Mouse (Mus musculus) olfactory bulb, adult 2 months (tissue): ENCODE results near the gene 4930595D18Rik. TPM values are rescaled to one million over a fixed set of nuclear protein-coding genes. Genes with fewer than 3 reads are reported as not detected.

Experiments
- H3K27ac ChIP-seq: fragments of 200-500 bp; 2 replicates; pipeline ENCODE4 v1.5.1; 2012; ENCODE audit warnings: low read depth, low read length; ENCODE audit not compliant: insufficient read depth
- H3K4me1 ChIP-seq: fragments of 200-500 bp; 2 replicates; pipeline ENCODE4 v1.6.1; 2012; ENCODE audit warnings: low read length; ENCODE audit not compliant: control insufficient read depth, insufficient read depth
- H3K4me3 ChIP-seq: fragments of 200-500 bp; 2 replicates; pipeline ENCODE4 v1.5.1; 2012; ENCODE audit warnings: mild to moderate bottlenecking, low read depth, low read length, moderate library complexity; ENCODE audit not compliant: insufficient read depth
- CTCF ChIP-seq: fragments of 200-500 bp; IDR thresholded peaks from 2 replicates; pipeline ENCODE4 v1.5.1; 2012; ENCODE audit warnings: low read depth, mild to moderate bottlenecking, low read length, moderate library complexity; ENCODE audit not compliant: insufficient read depth
- POLR2A ChIP-seq: fragments of 200-500 bp; IDR thresholded peaks from 2 replicates; pipeline ENCODE4 v1.6.1; 2012; ENCODE audit warnings: mild to moderate bottlenecking, low read depth, low read length, moderate library complexity; ENCODE audit not compliant: insufficient read depth
- WGBS: fragments of 180-500 bp; shearing (Covaris S2); methylation state at CpG from one replicate; pipeline ENCODE4 v1.1.7; 2018; 5-methylcytosine and 5-hydroxymethylcytosine counted together
- polyA plus RNA-seq: library from polyadenylated mRNA; stranded (reverse); fragments of >200 nt; gene quantifications from 2 replicates; pipeline ENCODE4 v1.2.4, GENCODE M21; 2012; ENCODE audit warnings: low replicate concordance; ENCODE audit not compliant: missing spikeins, insufficient read depth, insufficient read length

Gene 4930595D18Rik
- polyA plus RNA-seq, 1 experiment = not detected

DNA sequence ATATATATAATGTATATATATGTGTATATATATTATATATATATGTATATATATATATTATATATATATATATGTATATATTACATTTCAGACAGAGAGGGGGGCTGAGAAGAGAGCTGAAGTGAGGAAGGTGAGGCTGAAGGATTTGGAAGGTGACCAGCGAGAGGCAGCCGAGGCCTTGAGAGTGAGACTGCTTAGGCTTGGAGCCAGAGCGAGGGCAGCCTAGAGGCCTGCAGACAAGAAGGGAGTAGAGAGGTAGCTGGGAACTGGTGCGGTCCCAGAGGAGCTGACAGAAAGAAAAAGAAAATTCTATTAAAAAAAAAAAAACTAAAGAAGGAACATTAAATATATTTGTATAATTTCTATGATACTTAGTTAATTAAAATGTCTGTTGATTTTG lies 15.4 kb downstream of the 4930595D18Rik start:
- WGBS = 72% methylated on average over 4 of the region's 4 CpGs
- Histone ChIP-seq H3K4me3 (no peak overlapping the region), H3K27ac (no peak overlapping the region), H3K4me1 (peaks cover 16% of the 10 kb centered on the region)
- no peak for TF ChIP-seq CTCF
- no peak for TF ChIP-seq POLR2A

DNA sequence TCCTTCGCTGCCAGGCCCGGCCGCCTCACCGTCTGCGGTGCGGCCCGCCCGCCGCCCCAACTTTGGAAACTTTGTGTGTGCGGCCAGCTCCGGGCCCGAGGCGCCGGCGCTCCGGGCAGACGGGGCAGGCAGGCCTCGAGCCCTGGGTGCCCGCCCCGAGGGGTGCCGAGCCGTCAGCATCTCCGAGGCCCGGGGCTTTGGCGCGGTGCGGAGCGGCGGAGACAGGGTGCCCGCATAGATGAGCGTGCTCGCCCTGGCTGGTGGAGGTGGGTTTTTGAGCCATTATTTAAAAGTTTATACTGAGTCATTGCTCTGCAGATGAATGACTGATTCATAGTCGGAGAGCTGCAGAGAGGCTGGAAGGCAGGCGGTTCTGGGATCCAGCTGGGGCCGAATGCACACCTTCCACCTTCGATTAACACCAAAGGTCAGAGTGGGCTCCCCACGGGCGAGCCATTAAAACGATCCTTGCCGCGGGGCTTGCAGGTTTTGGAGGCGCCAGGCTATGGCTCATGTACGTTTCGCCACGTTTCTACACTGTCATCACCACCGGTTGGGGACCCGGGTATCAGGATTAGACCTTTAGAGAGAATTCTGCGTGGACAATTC lies 17.5 kb downstream of the 4930595D18Rik start:
- peaks cover 27% of the 10 kb centered on the region for H3K4me1 ChIP-seq
- peak overlapping the region; percentile 88 for H3K4me3 ChIP-seq
- H3K27ac ChIP-seq = no peak overlapping the region
- TF ChIP-seq CTCF = no peak
- TF ChIP-seq POLR2A = no peak
- WGBS = under 1% methylated on average over 48 of the region's 48 CpGs

DNA sequence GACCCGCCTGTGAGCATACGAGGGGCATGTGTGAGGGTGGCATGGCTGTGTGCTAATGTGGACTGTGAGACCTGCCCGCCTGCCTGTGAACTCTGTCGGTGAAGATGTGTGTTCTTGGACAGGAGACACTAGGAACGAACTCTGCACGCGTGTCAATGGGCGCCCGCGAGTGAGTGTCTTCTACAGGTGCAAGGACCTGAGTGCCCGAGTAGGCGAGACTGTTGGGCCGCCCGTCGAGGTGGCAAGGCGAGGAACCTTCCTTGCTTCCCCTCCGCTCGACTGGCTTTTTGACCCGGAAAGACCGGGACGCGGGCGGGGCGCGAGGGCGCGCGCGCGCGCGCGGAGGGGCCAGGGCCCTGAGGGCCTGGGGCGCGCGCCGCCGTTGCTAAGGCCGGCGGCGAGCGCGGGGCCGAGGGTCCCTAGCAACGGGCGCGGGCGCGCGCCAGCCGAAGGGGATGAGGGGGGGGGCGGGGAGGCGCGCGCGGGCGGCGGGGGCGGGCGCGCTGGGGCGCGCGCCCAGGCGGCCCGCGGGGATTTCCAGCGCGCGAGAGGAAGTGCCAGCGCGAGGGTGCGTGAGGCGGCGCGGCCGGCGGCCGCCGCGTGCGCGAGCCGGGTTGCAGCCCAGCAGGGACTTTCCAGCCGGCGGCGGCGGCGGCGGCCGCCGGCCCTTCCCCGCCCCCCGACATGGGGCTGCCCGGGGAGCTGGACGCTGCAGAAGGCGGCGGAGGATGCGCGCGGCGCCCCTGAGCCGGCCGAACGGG lies 18.3 kb downstream of the 4930595D18Rik start, which contains the start of gene Traf3:
TSS of gene Traf3 (plus strand) at position 540 of the 761 bp plus-strand sequence.
- TF ChIP-seq CTCF = no peak
- TF ChIP-seq POLR2A = 0 out of 2 replicates have a peak, but pooled peaks have one; percentile 31
- Histone ChIP-seq H3K27ac (peak within 1 kb of the TSS; percentile 22), H3K4me3 (peak within 1 kb of the TSS; percentile 88), H3K4me1 (peaks cover 28% of the 10 kb centered on the region)
- WGBS = 8% methylated on average over 75 of the region's 105 CpGs

DNA sequence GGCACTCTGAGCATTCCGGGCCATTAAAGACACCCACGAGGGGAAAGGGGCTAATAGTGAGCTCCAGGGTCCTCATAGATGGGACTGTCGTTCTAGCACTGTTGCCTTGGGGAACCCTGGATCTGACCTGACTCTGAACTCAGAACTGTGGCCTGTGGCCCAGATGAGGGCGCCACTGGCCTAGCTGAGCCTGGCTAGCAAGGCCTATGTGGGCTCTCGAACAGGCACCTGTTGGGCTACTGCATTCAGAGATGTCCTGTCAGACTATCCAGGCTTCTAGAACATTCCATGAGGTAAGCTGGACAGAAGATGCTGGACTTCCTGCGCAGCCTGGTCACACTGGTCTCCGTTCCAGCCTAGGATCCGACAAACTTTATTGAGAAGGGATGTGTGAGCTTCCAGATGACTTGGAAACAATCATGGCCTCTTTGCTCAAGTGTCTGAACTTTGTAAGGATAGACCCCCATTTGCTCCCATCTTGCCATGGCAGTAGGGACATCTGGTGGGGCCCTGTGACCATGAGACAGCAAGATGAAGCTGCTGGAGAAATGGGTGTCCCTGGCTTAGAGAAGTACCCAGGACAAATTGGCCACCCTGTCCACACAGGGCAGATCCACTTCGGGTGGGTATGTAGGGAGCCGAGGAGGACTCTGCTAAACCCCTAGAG lies 19.0 kb downstream of the 4930595D18Rik start:
- Histone ChIP-seq H3K4me3 (peak overlapping the region; percentile 88), H3K27ac (peak overlapping the region; percentile 22), H3K4me1 (peaks cover 28% of the 10 kb centered on the region)
- WGBS = 61% methylated on average over 10 of the region's 10 CpGs
- TF ChIP-seq POLR2A (no peak), CTCF (peak; percentile 10; the same call in 1 of the 2 replicates)

DNA sequence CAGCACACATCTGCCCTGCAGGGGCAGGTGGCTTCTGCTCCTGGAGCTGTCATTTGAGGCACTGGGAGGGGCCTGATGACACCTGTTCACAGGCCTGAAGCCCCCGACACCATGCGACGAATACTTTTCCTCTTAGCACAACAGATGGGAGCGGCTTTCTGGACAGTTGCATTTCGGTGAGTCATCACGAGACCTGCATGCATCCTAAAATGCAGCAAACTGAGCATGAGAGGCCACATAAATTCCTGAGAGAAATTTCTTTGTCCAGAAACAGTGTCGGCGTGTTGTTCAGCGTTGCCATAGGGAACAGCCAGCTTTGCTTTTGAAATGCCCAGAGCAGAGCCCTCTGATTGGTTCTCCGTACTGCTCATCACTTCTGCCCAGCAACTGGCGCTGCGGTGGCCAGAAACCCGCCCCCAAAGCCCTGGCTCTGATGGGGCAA lies 20.0 kb downstream of the 4930595D18Rik start:
- under 1% methylated on average over 13 of the region's 13 CpGs for WGBS
- peak overlapping the region; percentile 32 for H3K27ac ChIP-seq
- peak overlapping the region; percentile 45 for H3K4me3 ChIP-seq
- TF ChIP-seq CTCF (no peak), POLR2A (no peak)
- peaks cover 28% of the 10 kb centered on the region for H3K4me1 ChIP-seq

DNA sequence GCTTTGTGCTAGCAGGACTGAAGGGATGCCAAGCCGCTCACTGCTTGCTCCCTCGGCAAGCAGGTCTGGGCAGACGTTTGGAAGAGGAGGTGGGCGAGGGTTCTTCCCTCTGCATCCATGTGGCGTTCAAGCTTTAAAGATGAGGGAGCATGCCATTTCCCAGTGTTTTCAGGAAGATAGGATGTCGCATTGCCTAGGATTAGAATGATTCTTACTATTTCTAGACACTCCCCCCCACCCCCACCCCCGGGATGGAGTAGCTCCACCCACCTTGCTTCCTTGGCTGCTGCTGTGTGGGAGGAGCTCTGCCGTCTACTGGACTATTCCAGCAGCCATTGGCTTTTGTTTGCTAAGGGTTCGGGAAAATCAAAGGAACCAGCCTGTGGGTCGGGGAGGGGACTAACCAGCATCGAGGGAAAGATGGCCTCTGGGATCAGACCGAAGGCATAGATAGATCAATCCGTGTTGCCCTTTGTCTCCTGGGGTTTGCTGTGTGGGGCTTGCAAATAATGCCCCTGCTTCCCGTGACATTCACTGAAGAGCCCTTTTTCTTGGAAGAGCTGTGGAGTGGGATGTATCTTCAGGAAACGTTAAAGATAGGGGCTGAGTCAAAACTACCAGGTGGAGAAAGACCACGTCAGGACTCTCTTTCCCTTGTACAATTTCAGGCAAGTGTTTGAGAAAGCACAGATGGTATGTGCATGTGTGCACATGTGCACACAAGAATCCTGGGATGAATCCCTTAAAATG lies 21.8 kb downstream of the 4930595D18Rik start:
- Histone ChIP-seq H3K27ac (peak overlapping the region; percentile 73), H3K4me3 (peak overlapping the region; percentile 35), H3K4me1 (peaks cover 26% of the 10 kb centered on the region)
- WGBS = 3% methylated on average over 16 of the region's 16 CpGs
- TF ChIP-seq POLR2A (peak; percentile 22; the same call in 1 of the 2 replicates), CTCF (no peak)

DNA sequence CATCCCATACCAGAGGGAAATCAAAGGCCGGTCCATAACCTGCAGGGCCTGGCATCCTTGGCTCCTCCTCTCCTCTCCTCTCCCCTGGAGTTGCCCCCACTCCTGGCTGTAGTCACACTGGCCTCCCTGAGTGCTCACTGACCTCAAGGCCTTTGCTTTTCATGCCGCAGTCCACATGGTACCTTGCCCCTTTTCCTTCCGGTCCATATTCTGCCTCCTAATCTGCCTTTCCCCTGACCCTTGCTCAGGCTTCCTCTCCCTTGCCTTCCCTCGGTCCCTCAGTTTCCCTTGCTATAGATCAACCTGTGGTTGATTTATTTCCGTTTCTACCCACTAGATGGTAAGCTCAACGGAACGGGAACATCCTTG lies 22.4 kb downstream of the 4930595D18Rik start:
- Histone ChIP-seq H3K4me3 (peak overlapping the region; percentile 35; the same call in 1 of the 2 replicates), H3K4me1 (peaks cover 26% of the 10 kb centered on the region), H3K27ac (peak overlapping the region; percentile 52)
- 34% methylated on average over 7 of the region's 7 CpGs for WGBS
- TF ChIP-seq POLR2A = no peak
- no peak for TF ChIP-seq CTCF

DNA sequence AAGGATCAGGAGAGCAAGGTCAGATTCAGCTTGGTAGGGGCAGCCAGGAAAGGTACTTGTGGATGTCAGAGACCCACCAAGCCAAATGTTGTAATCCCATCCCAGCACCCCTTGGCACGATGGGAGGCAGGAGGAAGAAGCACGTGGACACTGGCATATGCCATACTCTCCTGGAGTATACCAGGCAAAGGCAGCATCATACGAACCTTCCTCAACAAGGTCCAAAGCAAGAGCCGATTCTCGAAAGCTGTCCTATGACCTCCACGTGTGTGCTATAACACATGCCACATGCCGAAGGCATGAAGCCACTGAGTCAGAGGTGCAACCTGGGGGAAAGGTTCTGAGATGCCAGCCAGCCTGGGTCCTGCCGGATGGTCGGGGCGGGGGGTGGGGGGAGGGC lies 23.4 kb downstream of the 4930595D18Rik start:
- TF ChIP-seq POLR2A = no peak
- no peak for TF ChIP-seq CTCF
- peaks cover 25% of the 10 kb centered on the region for H3K4me1 ChIP-seq
- H3K4me3 ChIP-seq = no peak overlapping the region
- 95% methylated on average over 10 of the region's 10 CpGs for WGBS
- H3K27ac ChIP-seq = no peak overlapping the region
